Mouse (Mus musculus): ENCODE measurements at regions not wholly inside any gene's neighbourhood (a gene's known extent, or its start where the extent isn't known, plus 50 kb on each side); places are given as distances from the start of the nearest gene placed in this dataset.

- no peaks in the 10 kb centered on the region for H3K9me3 ChIP-seq (ENCODE audit: control insufficient read depth, low read length)
- no peaks in the 10 kb centered on the region for H3K36me3 ChIP-seq (ENCODE audit: control insufficient read depth, insufficient read depth, low read length)
- no peak overlapping the region for H3K4me3 ChIP-seq (ENCODE audit: low read length)
- no peak overlapping the region for H3K4me2 ChIP-seq (ENCODE audit: low read depth, low read length)
- no peaks in the 10 kb centered on the region for H3K27me3 ChIP-seq (replicated peaks; ENCODE audit: control insufficient read depth, insufficient read depth, low read length)
- no peak for ATAC-seq
- H3K4me1 ChIP-seq (ENCODE audit: control insufficient read depth, insufficient read depth, low read length) = no peaks in the 10 kb centered on the region
- 74% methylated on average over 1 of the region's 1 CpGs for WGBS
- no peak overlapping the region for H3K27ac ChIP-seq (ENCODE audit: low read length)
- no peak overlapping the region for H3K9ac ChIP-seq (ENCODE audit: low read depth, low read length)
Observed at GRCm38 (mm10) chr3:20892916-20893430, 526.0 kb upstream of the Agtr1b start.

- no peak for ATAC-seq
- no peak overlapping the region for H3K9ac ChIP-seq (ENCODE audit: low read depth, low read length)
- no peaks in the 10 kb centered on the region for H3K9me3 ChIP-seq (ENCODE audit: control insufficient read depth, low read length)
- no peaks in the 10 kb centered on the region for H3K36me3 ChIP-seq (ENCODE audit: control insufficient read depth, insufficient read depth, low read length)
- H3K4me1 ChIP-seq (ENCODE audit: control insufficient read depth, insufficient read depth, low read length) = no peaks in the 10 kb centered on the region
- no peak overlapping the region for H3K4me2 ChIP-seq (ENCODE audit: low read depth, low read length)
- H3K27ac ChIP-seq (ENCODE audit: low read length) = no peak overlapping the region
- 83% methylated on average over 2 of the region's 2 CpGs for WGBS
- no peak overlapping the region for H3K4me3 ChIP-seq (ENCODE audit: low read length)
- H3K27me3 ChIP-seq (replicated peaks; ENCODE audit: control insufficient read depth, insufficient read depth, low read length) = no peaks in the 10 kb centered on the region
Observed at GRCm38 (mm10) chr3:20864241-20864640, 497.3 kb upstream of the Agtr1b start.

GRCm38 (mm10) chr3:20831038-20831437 is 464.1 kb upstream of the Agtr1b start:
- Histone ChIP-seq H3K36me3 (ENCODE audit: control insufficient read depth, insufficient read depth, low read length) (no peaks in the 10 kb centered on the region), H3K9ac (ENCODE audit: low read depth, low read length) (no peak overlapping the region), H3K4me3 (ENCODE audit: low read length) (no peak overlapping the region), H3K9me3 (ENCODE audit: control insufficient read depth, low read length) (no peaks in the 10 kb centered on the region), H3K27me3 (replicated peaks; ENCODE audit: control insufficient read depth, insufficient read depth, low read length) (no peaks in the 10 kb centered on the region), H3K4me1 (ENCODE audit: control insufficient read depth, insufficient read depth, low read length) (no peaks in the 10 kb centered on the region), H3K27ac (ENCODE audit: low read length) (no peak overlapping the region), H3K4me2 (ENCODE audit: low read depth, low read length) (no peak overlapping the region)
- ATAC-seq = no peak
- WGBS = 79% methylated on average over 4 of the region's 4 CpGs

- ATAC-seq = no peak
- H3K9ac ChIP-seq (ENCODE audit: low read depth, low read length) = no peak overlapping the region
- no peaks in the 10 kb centered on the region for H3K9me3 ChIP-seq (ENCODE audit: control insufficient read depth, low read length)
- 61% methylated on average over 1 of the region's 1 CpGs for WGBS
- H3K4me2 ChIP-seq (ENCODE audit: low read depth, low read length) = no peak overlapping the region
- no peaks in the 10 kb centered on the region for H3K4me1 ChIP-seq (ENCODE audit: control insufficient read depth, insufficient read depth, low read length)
- H3K36me3 ChIP-seq (ENCODE audit: control insufficient read depth, insufficient read depth, low read length) = no peaks in the 10 kb centered on the region
- H3K27me3 ChIP-seq (replicated peaks; ENCODE audit: control insufficient read depth, insufficient read depth, low read length) = no peaks in the 10 kb centered on the region
- H3K27ac ChIP-seq (ENCODE audit: low read length) = no peak overlapping the region
- H3K4me3 ChIP-seq (ENCODE audit: low read length) = no peak overlapping the region
Observed at GRCm38 (mm10) chr3:20829391-20829790, 462.4 kb upstream of the Agtr1b start.

- no peaks in the 10 kb centered on the region for H3K36me3 ChIP-seq (ENCODE audit: control insufficient read depth, insufficient read depth, low read length)
- H3K9me3 ChIP-seq (ENCODE audit: control insufficient read depth, low read length) = no peaks in the 10 kb centered on the region
Observed at GRCm38 (mm10) chr3:20828811-20829210, 461.8 kb upstream of the Agtr1b start.

GRCm38 (mm10) chr3:20825661-20826334 is 458.8 kb upstream of the Agtr1b start:
- Histone ChIP-seq H3K4me1 (ENCODE audit: control insufficient read depth, insufficient read depth, low read length) (no peaks in the 10 kb centered on the region), H3K9me3 (ENCODE audit: control insufficient read depth, low read length) (no peaks in the 10 kb centered on the region), H3K4me2 (ENCODE audit: low read depth, low read length) (no peak overlapping the region), H3K9ac (ENCODE audit: low read depth, low read length) (no peak overlapping the region), H3K4me3 (ENCODE audit: low read length) (no peak overlapping the region), H3K27me3 (replicated peaks; ENCODE audit: control insufficient read depth, insufficient read depth, low read length) (no peaks in the 10 kb centered on the region), H3K36me3 (ENCODE audit: control insufficient read depth, insufficient read depth, low read length) (no peaks in the 10 kb centered on the region), H3K27ac (ENCODE audit: low read length) (no peak overlapping the region)
- WGBS = 88% methylated on average over 4 of the region's 4 CpGs
- ATAC-seq = no peak

More at GRCm38 (mm10) chr3:20828811-20829210, 461.8 kb upstream of the Agtr1b start:
- 66% methylated on average over 3 of the region's 3 CpGs for WGBS
- ATAC-seq = no peak
- H3K9ac ChIP-seq (ENCODE audit: low read depth, low read length) = no peak overlapping the region
- H3K4me2 ChIP-seq (ENCODE audit: low read depth, low read length) = no peak overlapping the region
- no peaks in the 10 kb centered on the region for H3K4me1 ChIP-seq (ENCODE audit: control insufficient read depth, insufficient read depth, low read length)
- H3K27me3 ChIP-seq (replicated peaks; ENCODE audit: control insufficient read depth, insufficient read depth, low read length) = no peaks in the 10 kb centered on the region
- H3K4me3 ChIP-seq (ENCODE audit: low read length) = no peak overlapping the region
- H3K27ac ChIP-seq (ENCODE audit: low read length) = no peak overlapping the region

GRCm38 (mm10) chr3:20822226-20822625 is 455.2 kb upstream of the Agtr1b start:
- no peak overlapping the region for H3K9ac ChIP-seq (ENCODE audit: low read depth, low read length)
- H3K4me1 ChIP-seq (ENCODE audit: control insufficient read depth, insufficient read depth, low read length) = no peaks in the 10 kb centered on the region
- no peak overlapping the region for H3K4me3 ChIP-seq (ENCODE audit: low read length)
- no peak for ATAC-seq
- H3K27me3 ChIP-seq (replicated peaks; ENCODE audit: control insufficient read depth, insufficient read depth, low read length) = no peaks in the 10 kb centered on the region
- H3K36me3 ChIP-seq (ENCODE audit: control insufficient read depth, insufficient read depth, low read length) = no peaks in the 10 kb centered on the region
- no peak overlapping the region for H3K27ac ChIP-seq (ENCODE audit: low read length)
- H3K9me3 ChIP-seq (ENCODE audit: control insufficient read depth, low read length) = no peaks in the 10 kb centered on the region
- WGBS = 41% methylated on average over 1 of the region's 1 CpGs
- H3K4me2 ChIP-seq (ENCODE audit: low read depth, low read length) = no peak overlapping the region

GRCm38 (mm10) chr3:20821712-20822111 is 454.7 kb upstream of the Agtr1b start:
- H3K9ac ChIP-seq (ENCODE audit: low read depth, low read length) = no peak overlapping the region

GRCm38 (mm10) chr3:20820047-20820446 is 453.1 kb upstream of the Agtr1b start:
- H3K9me3 ChIP-seq (ENCODE audit: control insufficient read depth, low read length) = no peaks in the 10 kb centered on the region
- H3K4me1 ChIP-seq (ENCODE audit: control insufficient read depth, insufficient read depth, low read length) = no peaks in the 10 kb centered on the region
- WGBS = 91% methylated on average over 3 of the region's 3 CpGs
- no peak for ATAC-seq
- no peaks in the 10 kb centered on the region for H3K36me3 ChIP-seq (ENCODE audit: control insufficient read depth, insufficient read depth, low read length)
- H3K4me3 ChIP-seq (ENCODE audit: low read length) = no peak overlapping the region
- no peak overlapping the region for H3K27ac ChIP-seq (ENCODE audit: low read length)
- H3K27me3 ChIP-seq (replicated peaks; ENCODE audit: control insufficient read depth, insufficient read depth, low read length) = no peaks in the 10 kb centered on the region
- no peak overlapping the region for H3K4me2 ChIP-seq (ENCODE audit: low read depth, low read length)
- H3K9ac ChIP-seq (ENCODE audit: low read depth, low read length) = no peak overlapping the region

More at GRCm38 (mm10) chr3:20821712-20822111, 454.7 kb upstream of the Agtr1b start:
- no peak overlapping the region for H3K27ac ChIP-seq (ENCODE audit: low read length)
- H3K27me3 ChIP-seq (replicated peaks; ENCODE audit: control insufficient read depth, insufficient read depth, low read length) = no peaks in the 10 kb centered on the region
- no peak overlapping the region for H3K4me3 ChIP-seq (ENCODE audit: low read length)
- H3K9me3 ChIP-seq (ENCODE audit: control insufficient read depth, low read length) = no peaks in the 10 kb centered on the region
- 79% methylated on average over 4 of the region's 4 CpGs for WGBS
- H3K36me3 ChIP-seq (ENCODE audit: control insufficient read depth, insufficient read depth, low read length) = no peaks in the 10 kb centered on the region
- H3K4me1 ChIP-seq (ENCODE audit: control insufficient read depth, insufficient read depth, low read length) = no peaks in the 10 kb centered on the region
- no peak overlapping the region for H3K4me2 ChIP-seq (ENCODE audit: low read depth, low read length)
- no peak for ATAC-seq

- H3K4me2 ChIP-seq (ENCODE audit: low read depth, low read length) = no peak overlapping the region
- no peaks in the 10 kb centered on the region for H3K4me1 ChIP-seq (ENCODE audit: control insufficient read depth, insufficient read depth, low read length)
- no peaks in the 10 kb centered on the region for H3K9me3 ChIP-seq (ENCODE audit: control insufficient read depth, low read length)
- H3K4me3 ChIP-seq (ENCODE audit: low read length) = no peak overlapping the region
- WGBS = 66% methylated on average over 1 of the region's 1 CpGs
- H3K9ac ChIP-seq (ENCODE audit: low read depth, low read length) = no peak overlapping the region
- H3K27me3 ChIP-seq (replicated peaks; ENCODE audit: control insufficient read depth, insufficient read depth, low read length) = no peaks in the 10 kb centered on the region
- no peak overlapping the region for H3K27ac ChIP-seq (ENCODE audit: low read length)
- no peak for ATAC-seq
- no peaks in the 10 kb centered on the region for H3K36me3 ChIP-seq (ENCODE audit: control insufficient read depth, insufficient read depth, low read length)
Observed at GRCm38 (mm10) chr3:20819586-20819985, 452.6 kb upstream of the Agtr1b start.

Data from intestine, embryonic 16.5 days (tissue).